Mouse (Mus musculus): ENCODE measurements at regions not wholly inside any gene's neighbourhood (a gene's known extent, or its start where the extent isn't known, plus 50 kb on each side); places are given as distances from the start of the nearest gene placed in this dataset.
A peak's percentile ranks its signal among the peaks of the same experiment; 100 is the strongest.

DNA sequence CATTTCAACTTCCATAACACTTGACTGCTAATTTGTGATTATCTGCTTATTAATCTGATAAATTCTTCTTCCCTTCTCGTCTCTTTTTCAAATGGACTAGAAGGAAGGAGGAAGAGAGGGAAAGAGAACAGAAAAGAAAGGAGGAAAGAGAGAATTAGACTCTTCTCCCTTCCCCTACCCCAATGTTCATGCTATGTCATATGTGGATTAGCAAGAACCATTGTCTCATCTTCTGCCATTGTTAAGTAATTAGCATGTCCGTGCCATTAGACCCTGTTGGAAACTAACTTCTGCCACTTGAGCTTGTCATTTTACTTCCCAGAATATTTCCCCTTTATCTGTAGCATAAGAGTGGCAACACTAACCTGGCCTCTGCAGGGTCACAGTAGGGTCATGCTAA, 78.8 kb upstream of the Serbp1 start:
- no peaks in the 10 kb centered on the region for H3K36me3 ChIP-seq (ENCODE audit: control insufficient read depth, insufficient read depth, low read length, poor library complexity, severe bottlenecking)
- no peak overlapping the region for H3K4me3 ChIP-seq (ENCODE audit: low read depth, low read length)
- no peak overlapping the region for H3K27ac ChIP-seq (ENCODE audit: insufficient read depth, low read length)
- H3K27me3 ChIP-seq (ENCODE audit: control insufficient read depth, insufficient read depth, low read length, poor library complexity, severe bottlenecking): no peaks in the 10 kb centered on the region
- peaks cover 3% of the 10 kb centered on the region for H3K4me1 ChIP-seq (ENCODE audit: control insufficient read depth, insufficient read depth, low read length)
- H3K9ac ChIP-seq (ENCODE audit: low read depth, poor library complexity, severe bottlenecking): no peak overlapping the region
- TF ChIP-seq POLR2A (IDR thresholded peaks at IDR 0.05; ENCODE audit: insufficient read depth, low read length) (no peak), EP300 (IDR thresholded peaks at IDR 0.05; ENCODE audit: insufficient read depth, low read depth, low read length) (no peak), CTCF (IDR thresholded peaks at IDR 0.05; ENCODE audit: low read depth, low read length) (no peak)
- H3K9me3 ChIP-seq (replicated peaks; ENCODE audit: control insufficient read depth, insufficient read depth, low read length, poor library complexity, severe bottlenecking): no peaks in the 10 kb centered on the region

DNA sequence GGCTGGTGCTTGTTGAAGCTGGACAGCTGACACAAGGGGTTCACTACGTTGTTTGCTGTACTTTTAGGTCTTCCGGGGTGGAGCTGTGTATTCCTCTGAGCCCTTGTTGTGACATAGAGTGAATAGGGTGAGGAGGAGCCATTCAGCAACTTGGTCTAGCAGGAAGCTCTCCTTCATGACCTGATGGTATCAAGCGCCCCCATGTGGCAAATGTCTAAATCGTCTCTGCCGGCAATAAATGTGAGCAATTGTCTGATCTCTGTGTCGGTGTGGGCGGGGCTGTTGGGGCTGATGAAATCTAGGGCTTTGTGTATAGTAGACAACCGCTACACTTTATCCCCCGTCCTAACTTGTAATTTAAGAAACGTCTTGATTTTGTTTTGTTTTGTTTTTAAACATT, 79.2 kb upstream of the Serbp1 start:
- no peak overlapping the region for H3K4me3 ChIP-seq (ENCODE audit: low read depth, low read length)
- no peak overlapping the region for H3K27ac ChIP-seq (ENCODE audit: insufficient read depth, low read length)
- H3K27me3 ChIP-seq (ENCODE audit: control insufficient read depth, insufficient read depth, low read length, poor library complexity, severe bottlenecking): no peaks in the 10 kb centered on the region
- H3K9ac ChIP-seq (ENCODE audit: low read depth, poor library complexity, severe bottlenecking): no peak overlapping the region
- peaks cover 3% of the 10 kb centered on the region for H3K4me1 ChIP-seq (ENCODE audit: control insufficient read depth, insufficient read depth, low read length)
- no peaks in the 10 kb centered on the region for H3K9me3 ChIP-seq (replicated peaks; ENCODE audit: control insufficient read depth, insufficient read depth, low read length, poor library complexity, severe bottlenecking)
- TF ChIP-seq CTCF (IDR thresholded peaks at IDR 0.05; ENCODE audit: low read depth, low read length) (peak; percentile 67), EP300 (IDR thresholded peaks at IDR 0.05; ENCODE audit: insufficient read depth, low read depth, low read length) (no peak)
- H3K36me3 ChIP-seq (ENCODE audit: control insufficient read depth, insufficient read depth, low read length, poor library complexity, severe bottlenecking): no peaks in the 10 kb centered on the region

DNA sequence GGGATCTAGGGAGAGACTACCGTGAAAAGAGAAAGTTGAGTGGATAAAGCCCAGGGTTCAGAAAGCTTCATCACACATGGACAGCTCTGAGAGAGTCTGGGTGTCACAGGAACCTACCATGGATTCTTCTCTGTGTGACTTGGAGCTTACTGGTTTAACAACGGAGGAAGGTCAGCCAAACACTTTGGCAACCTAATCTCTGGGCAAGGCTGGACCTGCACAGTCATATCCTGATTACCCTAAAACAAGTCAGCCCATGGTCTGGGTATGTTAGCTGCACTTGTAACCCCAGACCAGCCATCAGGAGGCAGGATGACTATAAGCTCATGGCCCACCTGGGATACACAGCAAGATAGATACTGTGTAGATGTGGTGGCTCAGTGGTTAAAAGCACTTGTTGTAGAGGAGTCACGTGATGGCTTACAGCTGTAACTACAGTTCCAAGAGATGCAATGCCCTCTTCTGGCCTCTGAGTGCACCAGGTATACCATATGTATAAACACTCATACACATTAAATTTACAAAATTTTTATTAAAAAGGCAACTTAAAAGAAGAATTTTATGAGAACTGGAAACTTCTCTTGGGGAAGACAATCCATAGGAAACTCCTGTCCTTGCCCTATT, 85.0 kb upstream of the Serbp1 start:
- Histone ChIP-seq H3K9me3 (replicated peaks; ENCODE audit: control insufficient read depth, insufficient read depth, low read length, poor library complexity, severe bottlenecking) (no peaks in the 10 kb centered on the region), H3K27me3 (ENCODE audit: control insufficient read depth, insufficient read depth, low read length, poor library complexity, severe bottlenecking) (no peaks in the 10 kb centered on the region), H3K9ac (ENCODE audit: low read depth, poor library complexity, severe bottlenecking) (no peak overlapping the region), H3K4me3 (ENCODE audit: low read depth, low read length) (no peak overlapping the region), H3K4me1 (ENCODE audit: control insufficient read depth, insufficient read depth, low read length) (no peaks in the 10 kb centered on the region), H3K36me3 (ENCODE audit: control insufficient read depth, insufficient read depth, low read length, poor library complexity, severe bottlenecking) (no peaks in the 10 kb centered on the region), H3K27ac (ENCODE audit: insufficient read depth, low read length) (0 out of 2 replicates have a peak overlapping the region, but pooled peaks have one; percentile 20)
- no peak for TF ChIP-seq POLR2A (IDR thresholded peaks at IDR 0.05; ENCODE audit: insufficient read depth, low read length)
- TF ChIP-seq EP300 (IDR thresholded peaks at IDR 0.05; ENCODE audit: insufficient read depth, low read depth, low read length): no peak
- TF ChIP-seq CTCF (IDR thresholded peaks at IDR 0.05; ENCODE audit: low read depth, low read length): no peak

DNA sequence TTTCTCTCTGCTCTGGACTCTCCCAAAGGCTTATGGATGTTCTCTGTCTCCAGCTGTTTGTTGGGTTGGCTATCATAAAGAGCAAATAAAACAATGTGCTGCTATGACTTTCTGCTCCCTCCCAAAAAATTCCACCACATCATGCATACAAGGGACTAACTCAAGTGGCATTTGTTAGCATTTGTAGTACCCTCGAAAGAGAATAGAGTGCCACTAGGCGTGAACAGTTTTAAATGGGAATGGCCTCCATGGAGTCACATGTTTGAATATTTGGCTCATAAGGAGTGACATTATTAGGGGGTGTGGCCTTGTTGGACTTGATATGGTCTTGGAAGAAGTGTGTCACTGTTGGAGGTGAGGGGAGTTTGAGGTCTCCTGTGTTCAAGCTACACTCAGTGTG, 86.5 kb upstream of the Serbp1 start:
- Histone ChIP-seq H3K9me3 (replicated peaks; ENCODE audit: control insufficient read depth, insufficient read depth, low read length, poor library complexity, severe bottlenecking) (no peaks in the 10 kb centered on the region), H3K4me1 (ENCODE audit: control insufficient read depth, insufficient read depth, low read length) (peaks cover 2% of the 10 kb centered on the region), H3K27me3 (ENCODE audit: control insufficient read depth, insufficient read depth, low read length, poor library complexity, severe bottlenecking) (no peaks in the 10 kb centered on the region), H3K27ac (ENCODE audit: insufficient read depth, low read length) (no peak overlapping the region), H3K4me3 (ENCODE audit: low read depth, low read length) (no peak overlapping the region), H3K36me3 (ENCODE audit: control insufficient read depth, insufficient read depth, low read length, poor library complexity, severe bottlenecking) (no peaks in the 10 kb centered on the region), H3K9ac (ENCODE audit: low read depth, poor library complexity, severe bottlenecking) (no peak overlapping the region)
- TF ChIP-seq CTCF (IDR thresholded peaks at IDR 0.05; ENCODE audit: low read depth, low read length): no peak
- TF ChIP-seq POLR2A (IDR thresholded peaks at IDR 0.05; ENCODE audit: insufficient read depth, low read length): no peak
- no peak for TF ChIP-seq EP300 (IDR thresholded peaks at IDR 0.05; ENCODE audit: insufficient read depth, low read depth, low read length)

DNA sequence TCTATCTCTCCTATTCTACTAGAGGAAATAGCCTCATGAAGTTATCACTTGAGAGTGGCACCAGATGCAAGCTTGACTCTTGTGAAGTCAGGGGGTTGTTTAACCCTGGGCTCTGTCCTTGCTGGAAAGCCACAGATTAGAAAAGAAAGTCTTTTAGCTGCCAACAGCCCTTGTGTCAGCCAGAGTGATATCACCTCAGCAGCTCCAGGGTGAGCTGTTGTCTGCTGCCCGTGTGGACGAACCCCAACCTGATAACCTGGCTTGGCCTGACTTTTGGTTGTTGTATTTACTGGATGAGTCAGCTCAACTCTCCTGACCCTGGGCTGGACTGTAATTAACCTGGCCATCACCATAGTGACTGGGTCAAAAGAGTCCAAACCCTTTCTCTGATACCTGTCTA, 88.6 kb upstream of the Serbp1 start:
- H3K4me3 ChIP-seq (ENCODE audit: low read depth, low read length): no peak overlapping the region

DNA sequence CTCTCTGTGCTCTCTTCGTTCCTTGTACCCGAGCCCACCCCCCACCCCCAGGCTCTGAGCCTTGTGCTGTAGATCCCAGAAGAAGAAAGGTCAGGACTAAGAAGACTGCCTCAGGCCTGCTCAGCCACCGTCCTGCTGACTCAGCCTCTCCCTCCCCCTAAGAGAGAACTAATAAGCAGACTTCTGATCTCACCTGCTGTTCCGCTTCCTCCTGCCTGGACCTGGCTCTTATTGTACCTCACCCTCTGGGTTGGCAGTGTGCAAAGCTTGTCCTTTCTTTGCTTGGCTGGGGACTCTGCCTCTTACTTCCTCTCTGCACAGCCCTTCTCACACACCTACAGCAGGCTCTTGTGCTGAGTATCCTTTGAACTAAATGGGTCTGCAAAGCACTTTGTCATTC, 91.3 kb upstream of the Serbp1 start:
- no peaks in the 10 kb centered on the region for H3K36me3 ChIP-seq (ENCODE audit: control insufficient read depth, insufficient read depth, low read length, poor library complexity, severe bottlenecking)
- no peak overlapping the region for H3K9ac ChIP-seq (ENCODE audit: low read depth, poor library complexity, severe bottlenecking)
- peaks cover 6% of the 10 kb centered on the region for H3K4me1 ChIP-seq (ENCODE audit: control insufficient read depth, insufficient read depth, low read length)
- no peaks in the 10 kb centered on the region for H3K9me3 ChIP-seq (replicated peaks; ENCODE audit: control insufficient read depth, insufficient read depth, low read length, poor library complexity, severe bottlenecking)
- H3K27ac ChIP-seq (ENCODE audit: insufficient read depth, low read length): peak overlapping the region; percentile 98
- TF ChIP-seq CTCF (IDR thresholded peaks at IDR 0.05; ENCODE audit: low read depth, low read length) (no peak), EP300 (IDR thresholded peaks at IDR 0.05; ENCODE audit: insufficient read depth, low read depth, low read length) (peak; percentile 99), POLR2A (IDR thresholded peaks at IDR 0.05; ENCODE audit: insufficient read depth, low read length) (no peak)
- no peaks in the 10 kb centered on the region for H3K27me3 ChIP-seq (ENCODE audit: control insufficient read depth, insufficient read depth, low read length, poor library complexity, severe bottlenecking)
- H3K4me3 ChIP-seq (ENCODE audit: low read depth, low read length): no peak overlapping the region

More for the DNA sequence above, 88.6 kb upstream of the Serbp1 start:
- H3K9ac ChIP-seq (ENCODE audit: low read depth, poor library complexity, severe bottlenecking): no peak overlapping the region
- no peaks in the 10 kb centered on the region for H3K27me3 ChIP-seq (ENCODE audit: control insufficient read depth, insufficient read depth, low read length, poor library complexity, severe bottlenecking)
- peaks cover 2% of the 10 kb centered on the region for H3K4me1 ChIP-seq (ENCODE audit: control insufficient read depth, insufficient read depth, low read length)
- no peaks in the 10 kb centered on the region for H3K9me3 ChIP-seq (replicated peaks; ENCODE audit: control insufficient read depth, insufficient read depth, low read length, poor library complexity, severe bottlenecking)
- no peak overlapping the region for H3K27ac ChIP-seq (ENCODE audit: insufficient read depth, low read length)
- no peak for TF ChIP-seq CTCF (IDR thresholded peaks at IDR 0.05; ENCODE audit: low read depth, low read length)
- no peak for TF ChIP-seq POLR2A (IDR thresholded peaks at IDR 0.05; ENCODE audit: insufficient read depth, low read length)
- no peak for TF ChIP-seq EP300 (IDR thresholded peaks at IDR 0.05; ENCODE audit: insufficient read depth, low read depth, low read length)
- no peaks in the 10 kb centered on the region for H3K36me3 ChIP-seq (ENCODE audit: control insufficient read depth, insufficient read depth, low read length, poor library complexity, severe bottlenecking)

All from ES-Bruce4 (cell line).